Mouse (Mus musculus) brain, embryonic 14.5 days (tissue): Measurements from ENCODE around the gene Bsn.

Experiments used
- CTCF ChIP-seq: fragments of 200-500 bp; IDR thresholded peaks from 2 replicates; pipeline ENCODE4 v1.5.1; 2012; ENCODE audit warnings: inconsistent platforms, mild to moderate bottlenecking, moderate library complexity, borderline replicate concordance; ENCODE audit not compliant: insufficient read depth, insufficient read length; ENCODE audit errors: extremely low read depth
- POLR2A ChIP-seq: fragments of 200-500 bp; IDR thresholded peaks from 2 replicates; pipeline ENCODE4 v1.6.1; 2012; ENCODE audit warnings: mild to moderate bottlenecking, inconsistent platforms, borderline replicate concordance; ENCODE audit not compliant: poor library complexity, insufficient read depth, insufficient read length, severe bottlenecking; ENCODE audit errors: extremely low read depth

DNA sequence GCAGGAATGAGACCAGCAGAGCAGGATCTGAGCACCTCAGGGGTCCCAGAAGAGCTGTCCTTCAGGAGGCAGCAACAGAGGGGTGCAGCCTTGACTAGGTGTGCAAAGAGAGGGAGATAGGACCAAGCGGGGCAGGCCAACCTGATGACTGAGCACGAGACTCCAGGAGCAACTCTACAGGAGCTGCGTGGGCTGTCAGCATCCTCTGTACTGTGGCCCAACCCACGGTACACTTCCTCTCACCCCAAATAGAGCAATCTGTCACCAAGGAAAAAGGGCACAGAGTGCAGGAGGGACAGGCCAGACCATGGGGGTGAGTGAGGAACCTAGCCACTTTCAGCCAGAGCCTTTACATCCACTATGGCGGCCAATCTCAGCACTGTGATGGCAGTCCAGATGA, 33.4 kb downstream of the Bsn start:
- TF ChIP-seq CTCF (no peak), POLR2A (no peak)
